Mouse (Mus musculus) heart, embryonic 14.5 days (tissue): ENCODE measurements around the gene Zeb2. TPM values are rescaled to one million over a fixed set of nuclear protein-coding genes. Genes with fewer than 3 reads are reported as not detected.
A peak's percentile ranks its signal among the peaks of the same experiment; 100 is the strongest.

Source experiments
- ATAC-seq: fragments of 200-750 bp; cut with Nextera tagmentation; 2 replicates; pipeline ENCODE4 v1.8.0; 2017; ENCODE audit warnings: low read depth, moderate TSS enrichment; ENCODE audit not compliant: insufficient number of reproducible peaks, insufficient read depth, low FRiP score
- H3K27ac ChIP-seq, 2 experiments: fragments of 200-500 bp in 1 of 2; fragments of 300-500 bp in 1 of 2; sonication (generic) in 1 of 2; replicated peaks in 1 of 2; 2 replicates each; pipeline ENCODE4 v1.5.1; 2012 to 2014; ENCODE audit warnings: low read depth in 2 of 2, low read length in 2 of 2, control low read depth in 1 of 2, mild to moderate bottlenecking in 1 of 2, mixed read lengths in 1 of 2; ENCODE audit not compliant: control insufficient read depth in 1 of 2, insufficient read depth in 1 of 2
- H3K27me3 ChIP-seq: fragments of 300-500 bp; sonication (generic); 2 replicates; pipeline ENCODE4 v1.6.1; 2014; ENCODE audit warnings: mild to moderate bottlenecking, low read length, control low read depth; ENCODE audit not compliant: control insufficient read depth, insufficient read depth
- H3K36me3 ChIP-seq: fragments of 300-500 bp; sonication (generic); 2 replicates; pipeline ENCODE4 v1.6.1; 2014; ENCODE audit warnings: mild to moderate bottlenecking, control low read depth, low read length, mixed read lengths; ENCODE audit not compliant: control insufficient read depth, insufficient read depth
- H3K4me1 ChIP-seq, 2 experiments: fragments of 200-500 bp in 1 of 2; fragments of 300-500 bp in 1 of 2; sonication (generic) in 1 of 2; 2 replicates each; pipeline ENCODE4 v1.6.1; 2012 to 2014; ENCODE audit warnings: low read length in 2 of 2, control low read depth in 1 of 2, mixed read lengths in 1 of 2; ENCODE audit not compliant: control insufficient read depth in 2 of 2, insufficient read depth in 2 of 2
- H3K4me2 ChIP-seq: fragments of 300-500 bp; sonication (generic); 2 replicates; pipeline ENCODE4 v1.6.1; 2014; ENCODE audit warnings: mild to moderate bottlenecking, low read length
- H3K4me3 ChIP-seq, 2 experiments: fragments of 200-500 bp in 1 of 2; fragments of 300-500 bp in 1 of 2; sonication (generic) in 1 of 2; 2 replicates each; pipeline ENCODE4 v1.5.1; 2012 to 2014; ENCODE audit warnings: low read length in 2 of 2, mild to moderate bottlenecking in 2 of 2, control low read depth in 1 of 2, low read depth in 1 of 2, moderate library complexity in 1 of 2; ENCODE audit not compliant: control insufficient read depth in 1 of 2, insufficient read depth in 1 of 2
- H3K9ac ChIP-seq: fragments of 300-500 bp; sonication (generic); 2 replicates; pipeline ENCODE4 v1.6.1; 2014; ENCODE audit warnings: mild to moderate bottlenecking, low read length
- H3K9me3 ChIP-seq: fragments of 300-500 bp; sonication (generic); 2 replicates; pipeline ENCODE4 v1.6.1; 2016; ENCODE audit warnings: low read length, control low read depth; ENCODE audit not compliant: control insufficient read depth
- WGBS: fragments of 180-500 bp; shearing (Covaris S2); extraction: QIAGEN DNeasy Blood & Tissue Kit; methylation state at CpG from one replicate; pipeline ENCODE4 v1.1.7; 2014; 5-methylcytosine and 5-hydroxymethylcytosine counted together
- polyA plus RNA-seq: library from polyadenylated mRNA; unstranded; fragments of >200 nt; fragmentation: Nextera tagmentation; extraction: Ambion mirVana; gene quantifications from 2 replicates; pipeline ENCODE4 v1.2.1, GENCODE M21; 2014

The Zeb2 gene
- polyA plus RNA-seq, 1 experiment from 2014 or later, result 22.0 TPM

- Histone ChIP-seq H3K9me3 (no peaks in the 10 kb centered on the region), H3K27me3 (no peaks in the 10 kb centered on the region), H3K4me2 (peak overlapping the region; percentile 78), H3K4me1 (peaks cover 15 to 56% of the 10 kb centered on the region in 2 experiments), H3K4me3 (peak overlapping the region in 1 of 2 experiments; percentile 92; a peak in 1 of 4 replicates), H3K36me3 (peaks cover 7% of the 10 kb centered on the region; the same call in 1 of the 2 replicates), H3K27ac (peak overlapping the region; percentile 15 to 29; a peak in 1 of 4 replicates), H3K9ac (peak overlapping the region; percentile 99)
- no peak for ATAC-seq
- 39% methylated on average over 2 of the region's 2 CpGs for WGBS
Measured at GRCm38 (mm10) chr2:45107555-45107954, 9.6 kb downstream of the Zeb2 start.

GRCm38 (mm10) chr2:45105922-45106851 is 11.0 kb downstream of the Zeb2 start:
- WGBS, result 31% methylated on average over 7 of the region's 7 CpGs
- Histone ChIP-seq H3K27ac (peak overlapping the region; percentile 64 to 67), H3K4me2 (peak overlapping the region; percentile 48), H3K9ac (peak overlapping the region; percentile 64), H3K9me3 (no peaks in the 10 kb centered on the region), H3K4me1 (peaks cover 15 to 70% of the 10 kb centered on the region in 2 experiments), H3K27me3 (no peaks in the 10 kb centered on the region), H3K36me3 (peaks cover 7% of the 10 kb centered on the region; the same call in 1 of the 2 replicates), H3K4me3 (peak overlapping the region in 1 of 2 experiments; percentile 7; a peak in 1 of 4 replicates)
- ATAC-seq, result no peak

- WGBS, result 57% methylated on average over 6 of the region's 6 CpGs
- Histone ChIP-seq H3K9me3 (no peaks in the 10 kb centered on the region), H3K27me3 (no peaks in the 10 kb centered on the region), H3K4me1 (peaks cover 21 to 79% of the 10 kb centered on the region in 2 experiments), H3K9ac (peak overlapping the region; percentile 64; the same call in 1 of the 2 replicates), H3K4me3 (no peak overlapping the region), H3K4me2 (peak overlapping the region; percentile 48; the same call in 1 of the 2 replicates), H3K36me3 (peaks cover 7% of the 10 kb centered on the region; the same call in 1 of the 2 replicates), H3K27ac (no peak overlapping the region)
- ATAC-seq, result no peak
Measured at GRCm38 (mm10) chr2:45105281-45105721, 11.9 kb downstream of the Zeb2 start.

- Histone ChIP-seq H3K27ac (0 out of 4 replicates have a peak overlapping the region, but pooled peaks of 1 of the 2 experiments have one; percentile 34), H3K9me3 (no peaks in the 10 kb centered on the region), H3K27me3 (no peaks in the 10 kb centered on the region), H3K36me3 (peaks cover 7% of the 10 kb centered on the region; the same call in 1 of the 2 replicates), H3K9ac (no peak overlapping the region), H3K4me3 (no peak overlapping the region), H3K4me2 (peak overlapping the region; percentile 48), H3K4me1 (peaks cover 24 to 85% of the 10 kb centered on the region in 2 experiments)
- ATAC-seq, result no peak
- WGBS, result 41% methylated on average over 7 of the region's 7 CpGs
Measured at GRCm38 (mm10) chr2:45104511-45105055, 12.6 kb downstream of the Zeb2 start.

GRCm38 (mm10) chr2:45104066-45104465 is 13.1 kb downstream of the Zeb2 start:
- no peak for ATAC-seq
- no peak overlapping the region for H3K9ac ChIP-seq
- peaks cover 24 to 86% of the 10 kb centered on the region in 2 experiments for H3K4me1 ChIP-seq
- peaks cover 7% of the 10 kb centered on the region; the same call in 1 of the 2 replicates for H3K36me3 ChIP-seq
- H3K4me3 ChIP-seq, result no peak overlapping the region
- no peaks in the 10 kb centered on the region for H3K27me3 ChIP-seq
- no peak overlapping the region for H3K27ac ChIP-seq
- H3K4me2 ChIP-seq, result peak overlapping the region; percentile 48; the same call in 1 of the 2 replicates
- H3K9me3 ChIP-seq, result no peaks in the 10 kb centered on the region
- 35% methylated on average over 4 of the region's 4 CpGs for WGBS

- Histone ChIP-seq H3K9ac (peak overlapping the region; percentile 12), H3K4me1 (peaks cover 24 to 91% of the 10 kb centered on the region in 2 experiments), H3K27ac (peak overlapping the region; percentile 40 to 61), H3K4me2 (peak overlapping the region; percentile 48), H3K4me3 (peak overlapping the region in 1 of 2 experiments; percentile 6; a peak in 2 of 4 replicates), H3K9me3 (no peaks in the 10 kb centered on the region), H3K27me3 (no peaks in the 10 kb centered on the region), H3K36me3 (peaks cover 7% of the 10 kb centered on the region; the same call in 1 of the 2 replicates)
- ATAC-seq, result no peak
- 16% methylated on average over 10 of the region's 10 CpGs for WGBS
Measured at GRCm38 (mm10) chr2:45103021-45103983, 13.9 kb downstream of the Zeb2 start.
